Mouse (Mus musculus): ENCODE results near the gene B230104I21Rik.

The B230104I21Rik gene

DNA sequence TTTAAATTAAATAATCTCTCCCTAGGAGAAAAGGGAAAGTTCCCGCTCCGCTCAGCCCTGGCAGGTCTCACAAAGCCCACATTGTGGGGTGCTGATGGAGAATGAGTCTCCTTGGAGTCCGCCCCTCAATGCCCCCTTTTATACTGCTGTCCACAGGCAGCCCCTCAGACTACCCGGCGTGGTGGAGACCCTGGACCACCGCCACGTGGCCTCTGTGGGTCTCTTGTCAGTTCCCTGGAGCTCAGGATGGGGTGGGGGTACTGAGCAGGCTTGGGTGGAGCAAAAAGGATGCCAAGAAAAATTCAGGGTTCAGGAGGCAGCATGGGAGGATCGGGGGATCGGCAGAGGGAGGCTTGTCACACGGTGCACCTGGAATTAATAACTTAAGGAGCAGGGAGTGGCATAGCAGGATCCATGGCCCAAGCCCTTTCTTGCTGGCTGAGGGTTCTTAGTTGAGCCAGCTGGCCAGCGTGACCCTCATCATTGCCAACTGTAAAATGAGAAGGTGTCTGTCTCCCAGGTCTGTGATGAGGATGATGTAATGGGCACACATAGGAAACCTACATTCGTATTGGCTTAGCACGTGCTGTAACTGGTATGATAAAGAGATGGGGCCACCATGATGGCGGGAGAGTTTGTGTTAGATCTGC, 60.9 kb downstream of the B230104I21Rik start:
- no peak for DNase-seq
